Mouse (Mus musculus) central nervous system, embryonic 11.5 days (tissue): ENCODE measurements around the gene Ip6k3. TPM values are rescaled to one million over a fixed set of nuclear protein-coding genes. Genes with fewer than 3 reads are reported as not detected.

Experiments
- polyA plus RNA-seq: library from polyadenylated mRNA; depleted of rRNA; stranded (reverse); fragments of >200 nt; gene quantifications from 2 replicates; pipeline ENCODE4 v1.2.3, GENCODE M21; 2012; rRNA removed

Gene Ip6k3
- 0.06 and 0.10 TPM in 2 replicates for polyA plus RNA-seq

DNA sequence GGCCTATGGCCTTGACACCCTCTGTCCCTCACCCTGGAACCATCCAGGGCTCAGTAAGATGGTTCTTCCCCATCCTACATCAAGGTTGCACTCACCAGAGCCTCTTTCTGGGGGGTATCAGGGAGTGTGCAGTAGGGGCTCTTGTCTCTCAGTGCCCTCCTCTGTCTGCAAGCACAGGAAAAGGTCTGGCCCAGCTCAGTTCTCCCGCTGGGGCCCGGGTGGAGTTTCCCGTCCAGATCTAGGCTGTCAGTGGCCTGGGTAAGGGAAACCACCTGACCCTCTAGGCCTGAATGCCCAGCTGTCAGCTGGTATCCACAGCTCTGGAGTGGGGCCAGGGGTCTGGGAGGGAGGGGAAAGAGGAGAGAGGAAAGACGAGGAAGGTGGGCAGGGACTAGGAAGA lies at the start of gene Ip6k3:
Gene Ip6k3, minus strand, starts transcription at position 251 of the 400 bp plus-strand sequence.

DNA sequence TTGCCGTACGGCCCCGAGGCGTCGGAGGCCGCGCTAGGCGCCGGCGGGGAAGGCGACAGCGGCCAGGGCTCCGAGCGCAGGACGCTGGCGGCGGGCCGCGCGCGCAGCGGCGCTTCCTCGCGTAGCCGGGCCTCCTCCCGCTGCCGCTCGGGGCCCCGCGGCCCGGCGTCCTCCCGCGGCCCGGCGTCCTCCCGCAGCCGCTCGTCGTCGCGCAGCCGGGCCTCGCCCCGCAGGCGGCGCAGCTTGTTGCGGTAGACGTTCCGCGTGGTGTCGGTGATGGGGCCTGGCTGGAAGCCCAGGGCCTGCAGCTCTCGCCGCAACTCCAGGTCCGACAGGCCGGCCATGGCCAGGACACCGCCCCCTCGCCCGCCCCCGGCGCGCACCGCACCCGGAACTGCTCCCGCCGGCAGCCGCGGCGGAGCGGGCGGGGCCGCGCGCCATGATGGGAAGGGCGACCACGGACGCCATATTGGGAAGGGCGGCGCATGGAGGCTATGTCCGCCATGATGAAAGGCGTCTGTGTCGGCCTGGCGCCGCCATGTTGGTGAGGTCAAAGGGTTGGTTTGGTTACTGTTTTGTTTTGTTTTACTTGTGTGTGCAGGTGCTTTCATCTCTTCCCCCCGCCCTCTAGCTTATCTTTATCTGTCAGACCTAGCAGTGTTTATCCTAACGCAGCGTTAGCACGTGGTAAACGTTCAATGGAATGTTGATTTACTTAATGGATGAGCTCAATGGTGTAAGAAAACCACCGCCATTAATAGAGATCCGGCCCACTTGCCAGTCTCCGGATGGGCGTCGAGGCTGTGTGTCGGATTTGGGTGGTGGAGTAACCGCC lies 36.7 kb upstream of the Ip6k3 start, which contains the start of gene Lemd2:
Gene Lemd2, minus strand, starts transcription at position 395 of the 835 bp plus-strand sequence.

DNA sequence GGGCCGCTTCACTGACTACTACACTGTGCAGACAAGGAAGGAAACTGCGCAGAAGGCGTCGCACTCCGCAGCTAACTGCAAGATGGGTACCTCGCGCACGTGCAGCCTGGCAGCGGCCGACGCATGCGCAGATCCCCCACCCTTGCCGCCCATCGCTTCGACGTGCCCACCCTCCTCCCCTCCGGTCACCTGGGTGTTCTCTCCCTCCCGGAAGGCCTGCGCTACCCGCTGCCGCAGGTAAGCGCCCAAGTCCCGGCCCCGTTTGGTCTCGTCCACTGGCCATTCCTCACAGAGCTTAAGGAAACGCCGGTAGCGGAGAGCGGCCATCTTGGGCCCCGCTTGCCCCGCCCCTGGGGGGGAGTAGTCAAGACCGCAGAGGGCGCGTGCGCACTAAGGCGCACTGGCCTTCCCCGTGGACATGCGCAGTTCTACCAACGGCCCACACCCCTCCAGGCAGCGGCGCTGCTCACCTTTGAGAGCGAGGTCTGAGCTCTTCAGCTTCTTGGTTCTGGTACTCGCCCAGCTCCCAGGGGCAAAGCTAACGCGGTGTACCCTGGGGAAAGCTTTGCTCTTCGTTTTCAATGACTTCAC lies 33.9 kb downstream of the Ip6k3 start, which contains the start of gene Uqcc2:
Gene Uqcc2, minus strand, starts transcription at position 366 of the 591 bp plus-strand sequence.

Other genes starting within 250 kb of the Ip6k3 start
- 23.5 and 26.8 TPM in 2 replicates for gene Phf1, start 234.7 kb downstream of the Ip6k3 start, polyA plus RNA-seq
- 107 and 134 TPM in 2 replicates for gene Cuta, start 228.2 kb downstream of the Ip6k3 start, polyA plus RNA-seq
- 84.0 and 92.6 TPM in 2 replicates for gene Syngap1, start 226.5 kb downstream of the Ip6k3 start, polyA plus RNA-seq
- 15.8 and 17.0 TPM in 2 replicates for gene Zbtb9, start 194.6 kb downstream of the Ip6k3 start, polyA plus RNA-seq
- 33.7 and 40.7 TPM in 2 replicates for gene Bak1, start 138.8 kb downstream of the Ip6k3 start, polyA plus RNA-seq
- 2.3 and 4.6 TPM in 2 replicates for gene Itpr3, start 110.5 kb downstream of the Ip6k3 start, polyA plus RNA-seq
- gene Uqcc2, start 33.9 kb downstream of the Ip6k3 start, polyA plus RNA-seq = 222 and 243 TPM in 2 replicates
- 74.3 and 84.5 TPM in 2 replicates for gene Lemd2, start 36.7 kb upstream of the Ip6k3 start, polyA plus RNA-seq